Mouse (Mus musculus) bone marrow macrophage, adult 2 months (primary cell): ENCODE results near the gene Eif3d.

Experiments used
- CTCF ChIP-seq: IDR thresholded peaks from 2 replicates; pipeline ENCODE4 v1.5.1; 2012; ENCODE audit warnings: low read depth, mild to moderate bottlenecking, low read length, moderate library complexity
- POLR2A ChIP-seq: IDR thresholded peaks from 2 replicates; pipeline ENCODE4 v1.6.1; 2012; ENCODE audit warnings: mild to moderate bottlenecking, low read depth, low read length, borderline replicate concordance

DNA sequence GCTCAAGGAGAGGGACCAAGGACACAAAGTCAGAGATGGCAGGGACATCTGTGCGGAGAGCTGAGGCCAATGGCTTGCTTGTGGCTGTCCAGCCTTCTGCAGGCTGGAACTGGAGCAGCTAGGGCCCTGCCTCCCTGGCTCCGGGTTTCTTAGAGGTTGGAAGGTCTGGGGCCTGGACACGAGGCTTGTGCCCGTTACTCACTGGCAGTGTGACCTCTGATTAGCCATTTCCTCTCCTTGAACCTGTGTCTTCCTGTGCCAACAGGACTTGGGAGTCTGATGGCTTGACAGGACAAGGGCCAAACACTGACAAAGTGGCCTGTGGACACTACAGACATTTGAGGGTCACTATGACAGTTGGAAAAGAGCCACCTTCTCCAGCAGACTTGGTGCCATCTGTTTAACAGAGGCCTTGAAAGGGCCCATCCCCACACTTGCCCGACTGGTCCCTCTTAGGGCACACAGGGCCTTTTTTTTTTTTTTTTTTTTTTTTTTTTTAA is 10.6 kb upstream of the Eif3d start:
- TF ChIP-seq POLR2A (no peak), CTCF (no peak)
